Mouse (Mus musculus) heart, adult 8-10 months (tissue): ENCODE measurements around the gene Gm10974. TPM values are rescaled to one million over a fixed set of nuclear protein-coding genes. Genes with fewer than 3 reads are reported as not detected.

Source experiments
- DNase-seq: peaks from one replicate; pipeline ENCODE4 v3.0.0; 2022; ENCODE audit warnings: low spot score
- total RNA-seq, 4 experiments: library from RNA; stranded (reverse); gene quantifications; 2 replicates each; pipeline ENCODE4 v1.2.4; 2022

Gene Gm10974
- total RNA-seq, 4 experiments from 2014 or later = not detected

GRCm38 (mm10) chr7:66358461-66358860 lies 7.2 kb upstream of the Gm10974 start:
- no peak for DNase-seq

GRCm38 (mm10) chr7:66359044-66359443 lies 6.7 kb upstream of the Gm10974 start:
- DNase-seq = no peak

GRCm38 (mm10) chr7:66364491-66364890 lies 1.2 kb upstream of the Gm10974 start:
- no peak for DNase-seq

- no peak for DNase-seq
Observed at GRCm38 (mm10) chr7:66365411-66365810, 294 bp upstream of the Gm10974 start.

GRCm38 (mm10) chr7:66369071-66369933 lies 3.6 kb downstream of the Gm10974 start:
- DNase-seq = peak; percentile 48

GRCm38 (mm10) chr7:66369934-66370445 lies 4.3 kb downstream of the Gm10974 start:
- DNase-seq = no peak

GRCm38 (mm10) chr7:66370970-66371369 lies 5.3 kb downstream of the Gm10974 start:
- no peak for DNase-seq

- no peak for DNase-seq
Observed at GRCm38 (mm10) chr7:66373391-66373790, 7.7 kb downstream of the Gm10974 start.

- DNase-seq = no peak
Observed at GRCm38 (mm10) chr7:66375736-66376135, 10.0 kb downstream of the Gm10974 start.

GRCm38 (mm10) chr7:66376560-66376959 lies 10.9 kb downstream of the Gm10974 start:
- no peak for DNase-seq

- peak; percentile 33 for DNase-seq
Observed at GRCm38 (mm10) chr7:66384213-66384612, 18.5 kb downstream of the Gm10974 start.

GRCm38 (mm10) chr7:66384891-66385290 lies 19.2 kb downstream of the Gm10974 start:
- DNase-seq = no peak

GRCm38 (mm10) chr7:66385826-66386225 lies 20.1 kb downstream of the Gm10974 start:
- no peak for DNase-seq

GRCm38 (mm10) chr7:66386411-66386810 lies 20.7 kb downstream of the Gm10974 start:
- no peak for DNase-seq

GRCm38 (mm10) chr7:66387419-66387812 lies 21.7 kb downstream of the Gm10974 start:
- no peak for DNase-seq

GRCm38 (mm10) chr7:66387813-66388521 lies 22.3 kb downstream of the Gm10974 start, which contains the start of gene Lrrk1:
Gene Lrrk1 (minus strand): TSS chr7:66388350.
- peak; percentile 49 for DNase-seq

- DNase-seq = peak; percentile 84
Observed at GRCm38 (mm10) chr7:66388621-66389532, 23.2 kb downstream of the Gm10974 start.

- DNase-seq = no peak
Observed at GRCm38 (mm10) chr7:66397288-66397687, 31.6 kb downstream of the Gm10974 start.

- DNase-seq = no peak
Observed at GRCm38 (mm10) chr7:66401605-66402004, 35.9 kb downstream of the Gm10974 start.

- DNase-seq = no peak
Observed at GRCm38 (mm10) chr7:66402876-66403275, 37.2 kb downstream of the Gm10974 start.

GRCm38 (mm10) chr7:66404141-66404540 lies 38.4 kb downstream of the Gm10974 start:
- DNase-seq = no peak
